ENCODE assay signal across 16 mouse cellular contexts in genomic region chr4:63033724-63034123, GRCm38 (mm10).
DNase-seq lines count a peak whose midpoint lies in the region; ATAC-seq and TF ChIP-seq lines count a peak whose summit lies in the region.
"Had no signal": no experiment of that assay in that cellular context is flagged by ENCODE, and none has a peak within 500 bp of the region (broad histone marks: within the 10 kb centered on the region; RNA-seq: fewer than 3 reads in every experiment).

No protein-coding gene starts in this region.

- no peak for ATAC-seq in hindbrain, postnatal 0 days
- no peak for ATAC-seq in lung, embryonic 16.5 days (ENCODE audit: low read depth)
- ATAC-seq in intestine, embryonic 15.5 days = no peak
- ATAC-seq in monocyte, adult 5-6 weeks (replicated peaks; ENCODE audit: insufficient number of reproducible peaks, low FRiP score, low TSS enrichment, poor library complexity, severe bottlenecking) = no peak

- no peaks in the 10 kb centered on the region for H3K9me3 ChIP-seq in hindbrain, embryonic 10.5 days
- no peaks in the 10 kb centered on the region for H3K9me3 ChIP-seq in hindbrain, postnatal 0 days (ENCODE audit: low read length)
- no peaks in the 10 kb centered on the region for H3K9me3 ChIP-seq in lung, embryonic 16.5 days (ENCODE audit: control insufficient read depth, low read length)
- H3K9me3 ChIP-seq in intestine, embryonic 15.5 days = no peaks in the 10 kb centered on the region
- H3K9me3 ChIP-seq: heart, embryonic 13.5 days; hindbrain, embryonic 15.5 days had no signal

- H3K27me3 ChIP-seq in hindbrain, embryonic 10.5 days (ENCODE audit: insufficient read depth, poor library complexity, severe bottlenecking) = no peaks in the 10 kb centered on the region
- H3K27me3 ChIP-seq in hindbrain, postnatal 0 days (ENCODE audit: insufficient read depth, low read length) = no peaks in the 10 kb centered on the region
- no peaks in the 10 kb centered on the region for H3K27me3 ChIP-seq in lung, embryonic 16.5 days (ENCODE audit: control insufficient read depth, insufficient read depth, low read depth, low read length)
- no peaks in the 10 kb centered on the region for H3K27me3 ChIP-seq in intestine, embryonic 15.5 days (replicated peaks)
- H3K27me3 ChIP-seq: heart, embryonic 13.5 days; hindbrain, embryonic 15.5 days had no signal

- DNase-seq in hindbrain, embryonic 10.5 days (ENCODE audit: low spot score) = no peak
- no peak for DNase-seq in hindbrain, postnatal 0 days (ENCODE audit: low spot score)
- no peak for DNase-seq in lung, postnatal 36 days
- DNase-seq in left cerebral cortex, postnatal 14 days (ENCODE audit: low spot score in 2 of 2) = no peak
- DNase-seq in adrenal gland, adult 18-20 months (ENCODE audit: low spot score in 2 of 2) = no peak
- DNase-seq: cerebellum, adult 18-20 months; lung, postnatal 4 days; right cerebral cortex, postnatal 4 days had no signal

- H3K4me1 ChIP-seq in hindbrain, embryonic 10.5 days (replicated peaks) = peaks cover 55% of the 10 kb centered on the region
- H3K4me1 ChIP-seq in hindbrain, postnatal 0 days (ENCODE audit: insufficient read depth, low read length) = peaks cover 5% of the 10 kb centered on the region; the same call in 1 of the 2 replicates
- peaks cover 15% of the 10 kb centered on the region for H3K4me1 ChIP-seq in lung, embryonic 16.5 days (replicated peaks; ENCODE audit: control insufficient read depth, insufficient read depth, low read length)
- peaks cover 28% of the 10 kb centered on the region for H3K4me1 ChIP-seq in intestine, embryonic 15.5 days (replicated peaks)

- H3K4me3 ChIP-seq in hindbrain, embryonic 10.5 days = no peak overlapping the region
- no peak overlapping the region for H3K4me3 ChIP-seq in hindbrain, postnatal 0 days (ENCODE audit: low read length)
- no peak overlapping the region for H3K4me3 ChIP-seq in lung, embryonic 16.5 days (ENCODE audit: low read length)
- no peak overlapping the region for H3K4me3 ChIP-seq in intestine, embryonic 15.5 days (replicated peaks)
- H3K4me3 ChIP-seq: heart, embryonic 13.5 days; hindbrain, embryonic 15.5 days; left cerebral cortex, adult 2 months; myocyte had no signal

- intact Hi-C loops in left cerebral cortex, postnatal 14 days (cut with DNase I) = no loop called here

- 0 out of 2 replicates have a peak overlapping the region, but pooled peaks have one; percentile 40 for H3K27ac ChIP-seq in hindbrain, embryonic 10.5 days
- H3K27ac ChIP-seq in hindbrain, postnatal 0 days = no peak overlapping the region
- peak overlapping the region; percentile 94 for H3K27ac ChIP-seq in lung, embryonic 16.5 days (ENCODE audit: low read length)
- H3K27ac ChIP-seq in intestine, embryonic 15.5 days = peak overlapping the region; percentile 70; the same call in 1 of the 2 replicates
- H3K27ac ChIP-seq: heart, embryonic 13.5 days; left cerebral cortex, adult 2 months had no signal

- WGBS in hindbrain, embryonic 10.5 days = 30% methylated on average over 5 of the region's 5 CpGs
- WGBS in hindbrain, postnatal 0 days = 22% methylated on average over 5 of the region's 5 CpGs
- WGBS in lung, embryonic 16.5 days = 44% methylated on average over 5 of the region's 5 CpGs
- WGBS in intestine, embryonic 15.5 days = 55% methylated on average over 5 of the region's 5 CpGs

- H3K9ac ChIP-seq in hindbrain, postnatal 0 days (replicated peaks; ENCODE audit: low read length) = no peak overlapping the region
- no peak overlapping the region for H3K9ac ChIP-seq in lung, embryonic 16.5 days (ENCODE audit: low read length)
- no peak overlapping the region for H3K9ac ChIP-seq in intestine, embryonic 15.5 days
- H3K9ac ChIP-seq: heart, embryonic 13.5 days; hindbrain, embryonic 15.5 days had no signal

- no peak overlapping the region for H3K4me2 ChIP-seq in hindbrain, postnatal 0 days (ENCODE audit: low read depth, low read length)
- H3K4me2 ChIP-seq in lung, embryonic 16.5 days (ENCODE audit: low read depth, low read length) = no peak overlapping the region
- peak overlapping the region; percentile 15; the same call in 1 of the 2 replicates for H3K4me2 ChIP-seq in intestine, embryonic 15.5 days (replicated peaks)
- H3K4me2 ChIP-seq: heart, embryonic 13.5 days; hindbrain, embryonic 15.5 days had no signal

- no peak for TF ChIP-seq CTCF in hindbrain, postnatal 0 days (IDR thresholded peaks at IDR 0.05; ENCODE audit: low read depth)

- 0 out of 2 replicates have a peak, but pooled peaks cover 7% of the 10 kb centered on the region for H3K36me3 ChIP-seq in hindbrain, embryonic 10.5 days
- no peaks in the 10 kb centered on the region for H3K36me3 ChIP-seq in hindbrain, postnatal 0 days (ENCODE audit: insufficient read depth, low read length)
- no peaks in the 10 kb centered on the region for H3K36me3 ChIP-seq in lung, embryonic 16.5 days (ENCODE audit: control insufficient read depth, insufficient read depth, low read length)
- H3K36me3 ChIP-seq in intestine, embryonic 15.5 days = no peaks in the 10 kb centered on the region
- H3K36me3 ChIP-seq: G1E; heart, embryonic 13.5 days; hindbrain, embryonic 15.5 days had no signal
